Mouse (Mus musculus) frontal cortex, postnatal 25 days (tissue): ENCODE measurements around the gene Adgrf4.
A peak's percentile ranks its signal among the peaks of the same experiment; 100 is the strongest.

Experiments
- DNase-seq, 2 experiments: peaks; one replicate each; pipeline ENCODE4 v3.0.0; 2022; ENCODE audit warnings: low spot score in 2 of 2

The Adgrf4 gene

GRCm38 (mm10) chr17:42692136-42692535, at the start of gene Adgrf4:
Adgrf4 (minus strand) TSS chr17:42692284.
- no peak for DNase-seq

GRCm38 (mm10) chr17:42741801-42742217, 49.7 kb upstream of the Adgrf4 start, which contains the start of gene Adgrf2:
Adgrf2 (minus strand) TSS chr17:42742179.
- DNase-seq, result no peak

GRCm38 (mm10) chr17:42738794-42739193, 46.7 kb upstream of the Adgrf4 start:
- DNase-seq, result no peak

- DNase-seq, result no peak
Observed at GRCm38 (mm10) chr17:42717161-42717560, 25.1 kb upstream of the Adgrf4 start.

- no peak for DNase-seq
Observed at GRCm38 (mm10) chr17:42714991-42715390, 22.9 kb upstream of the Adgrf4 start.

- no peak for DNase-seq
Observed at GRCm38 (mm10) chr17:42710717-42711116, 18.6 kb upstream of the Adgrf4 start.

- no peak for DNase-seq
Observed at GRCm38 (mm10) chr17:42705611-42706010, 13.5 kb upstream of the Adgrf4 start.

GRCm38 (mm10) chr17:42702198-42702597, 10.1 kb upstream of the Adgrf4 start:
- DNase-seq, result no peak

- no peak for DNase-seq
Observed at GRCm38 (mm10) chr17:42694730-42695129, 2.6 kb upstream of the Adgrf4 start.

GRCm38 (mm10) chr17:42690531-42690930, 1.6 kb downstream of the Adgrf4 start:
- DNase-seq, result no peak

- peak; percentile 3 to 10 for DNase-seq
Observed at GRCm38 (mm10) chr17:42658634-42659422, 33.3 kb downstream of the Adgrf4 start.

GRCm38 (mm10) chr17:42643416-42643815, 48.7 kb downstream of the Adgrf4 start:
- no peak for DNase-seq

- DNase-seq, result no peak
Observed at GRCm38 (mm10) chr17:42630206-42630605, 61.9 kb downstream of the Adgrf4 start.

- peak; percentile 7 to 33 for DNase-seq
Observed at GRCm38 (mm10) chr17:42613043-42613737, 78.9 kb downstream of the Adgrf4 start.

- no peak for DNase-seq
Observed at GRCm38 (mm10) chr17:42611295-42611694, 80.8 kb downstream of the Adgrf4 start, which contains the start of gene Opn5. Opn5 (minus strand) TSS chr17:42611395.

GRCm38 (mm10) chr17:42608270-42608669, 83.8 kb downstream of the Adgrf4 start:
- DNase-seq, result no peak
